Mouse (Mus musculus) lung, postnatal 0 days (tissue): ENCODE results near the gene Dpp6. TPM values are rescaled to one million over a fixed set of nuclear protein-coding genes. Genes with fewer than 3 reads are reported as not detected.

ENCODE experiments used
- ATAC-seq: fragments of 200-750 bp; cut with Nextera tagmentation; 2 replicates; pipeline ENCODE4 v1.8.0; 2017; ENCODE audit warnings: moderate library complexity
- DNase-seq: peaks from one replicate; pipeline ENCODE4 v3.0.0-alpha.2; 2016; ENCODE audit warnings: low spot score
- H3K27ac ChIP-seq: fragments of 300-500 bp; sonication (generic); 2 replicates; pipeline ENCODE4 v1.5.1; 2014; ENCODE audit warnings: antibody characterized with exemption, mild to moderate bottlenecking, low read length, mixed read lengths
- H3K27me3 ChIP-seq: fragments of 300-500 bp; sonication (generic); replicated peaks from 2 replicates; pipeline ENCODE4 v1.6.1; 2014; ENCODE audit warnings: low read length, mixed read lengths; ENCODE audit not compliant: insufficient read depth
- H3K36me3 ChIP-seq: fragments of 300-500 bp; sonication (generic); 2 replicates; pipeline ENCODE4 v1.6.1; 2014; ENCODE audit warnings: low read length, mixed read lengths; ENCODE audit not compliant: insufficient read depth
- H3K4me1 ChIP-seq: fragments of 300-500 bp; sonication (generic); 2 replicates; pipeline ENCODE4 v1.6.1; 2014; ENCODE audit warnings: antibody characterized with exemption, low read depth, low read length, mixed read lengths; ENCODE audit not compliant: insufficient read depth
- H3K4me2 ChIP-seq: fragments of 300-500 bp; sonication (generic); replicated peaks from 2 replicates; pipeline ENCODE4 v1.6.1; 2014; ENCODE audit warnings: low read depth, mild to moderate bottlenecking, low read length, moderate library complexity, mixed read lengths
- H3K4me3 ChIP-seq: fragments of 300-500 bp; sonication (generic); 2 replicates; pipeline ENCODE4 v1.5.1; 2014; ENCODE audit warnings: low read depth, low read length
- H3K9ac ChIP-seq: fragments of 300-500 bp; sonication (generic); replicated peaks from 2 replicates; pipeline ENCODE4 v1.6.1; 2014; ENCODE audit warnings: low read depth, mild to moderate bottlenecking
- H3K9me3 ChIP-seq: fragments of 300-500 bp; sonication (generic); 2 replicates; pipeline ENCODE4 v1.6.1; 2016; ENCODE audit warnings: low read length, mixed read lengths
- CTCF ChIP-seq: IDR thresholded peaks from 2 replicates; pipeline ENCODE4 v1.5.1; 2016; ENCODE audit warnings: antibody characterized with exemption, mild to moderate bottlenecking
- EP300 ChIP-seq: IDR thresholded peaks from 2 replicates; pipeline ENCODE4 v1.6.1; 2016; ENCODE audit warnings: antibody characterized with exemption, mild to moderate bottlenecking, control low read depth
- WGBS: fragments of 180-500 bp; shearing (Covaris S2); extraction: QIAGEN DNeasy Blood & Tissue Kit; methylation state at CpG from one replicate; pipeline ENCODE4 v1.1.7; 2014; 5-methylcytosine and 5-hydroxymethylcytosine counted together
- polyA plus RNA-seq: library from polyadenylated mRNA; unstranded; fragments of >200 nt; fragmentation: Nextera tagmentation; extraction: Ambion mirVana; gene quantifications from 2 replicates; pipeline ENCODE4 v1.2.1, GENCODE M21; 2015

Gene Dpp6
- polyA plus RNA-seq, 1 experiment from 2014 or later, result 0.05 TPM

DNA sequence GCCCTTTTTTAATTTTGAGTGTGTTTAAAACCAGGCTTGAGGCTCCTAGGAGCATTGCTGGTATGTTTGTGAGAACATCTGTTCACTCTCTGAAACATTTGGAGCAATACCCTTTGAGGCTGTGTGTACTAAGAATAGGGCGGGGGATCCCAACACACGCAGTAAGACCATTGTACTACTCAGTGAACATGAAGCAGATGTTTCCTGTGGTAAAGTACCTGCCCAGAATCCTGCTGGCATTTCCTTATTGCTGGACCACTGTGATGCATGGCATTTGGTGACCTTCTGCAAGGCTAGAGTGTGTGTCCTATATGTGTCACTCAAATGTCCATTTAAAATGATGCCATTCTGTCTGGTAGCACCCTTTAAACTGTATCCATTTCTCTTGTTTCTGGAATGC, 854.5 kb downstream of the Dpp6 start:
- Histone ChIP-seq H3K27ac (no peak overlapping the region), H3K4me1 (no peaks in the 10 kb centered on the region), H3K27me3 (no peaks in the 10 kb centered on the region), H3K4me2 (no peak overlapping the region), H3K9me3 (no peaks in the 10 kb centered on the region), H3K36me3 (no peaks in the 10 kb centered on the region), H3K4me3 (no peak overlapping the region), H3K9ac (no peak overlapping the region)
- DNase-seq (no peak), ATAC-seq (peak; percentile 47; the same call in 1 of the 2 replicates)
- WGBS, result 60% methylated on average over 2 of the region's 2 CpGs
- TF ChIP-seq EP300 (peak; percentile 63), CTCF (no peak)

DNA sequence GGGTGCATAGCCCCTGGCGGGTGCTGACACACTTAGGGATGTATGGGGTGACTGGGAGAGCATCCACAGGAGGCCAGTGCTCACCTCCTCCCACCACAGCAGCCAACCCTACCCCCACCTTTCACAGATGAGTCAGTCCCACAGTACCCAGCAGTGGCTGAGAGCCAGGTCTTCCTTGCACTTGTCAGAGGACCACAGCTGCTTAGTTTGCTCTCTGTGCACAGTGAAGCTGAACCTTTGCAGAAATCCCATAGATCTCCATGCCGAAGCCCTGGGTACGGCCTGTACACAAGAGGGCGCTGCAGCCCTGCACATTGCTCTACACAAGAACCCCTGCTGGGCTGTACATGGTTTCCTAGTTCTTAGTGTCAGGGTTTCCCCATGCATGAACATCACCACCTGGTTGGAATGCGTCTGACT, 860.3 kb downstream of the Dpp6 start:
- DNase-seq (no peak), ATAC-seq (no peak; the same call in 1 of the 2 replicates)
- 39% methylated on average over 5 of the region's 5 CpGs for WGBS
- Histone ChIP-seq H3K4me2 (no peak overlapping the region), H3K4me1 (no peaks in the 10 kb centered on the region), H3K9ac (no peak overlapping the region), H3K9me3 (no peaks in the 10 kb centered on the region), H3K27me3 (no peaks in the 10 kb centered on the region), H3K36me3 (no peaks in the 10 kb centered on the region), H3K27ac (no peak overlapping the region), H3K4me3 (no peak overlapping the region)
- TF ChIP-seq EP300 (no peak), CTCF (peak; percentile 59)

DNA sequence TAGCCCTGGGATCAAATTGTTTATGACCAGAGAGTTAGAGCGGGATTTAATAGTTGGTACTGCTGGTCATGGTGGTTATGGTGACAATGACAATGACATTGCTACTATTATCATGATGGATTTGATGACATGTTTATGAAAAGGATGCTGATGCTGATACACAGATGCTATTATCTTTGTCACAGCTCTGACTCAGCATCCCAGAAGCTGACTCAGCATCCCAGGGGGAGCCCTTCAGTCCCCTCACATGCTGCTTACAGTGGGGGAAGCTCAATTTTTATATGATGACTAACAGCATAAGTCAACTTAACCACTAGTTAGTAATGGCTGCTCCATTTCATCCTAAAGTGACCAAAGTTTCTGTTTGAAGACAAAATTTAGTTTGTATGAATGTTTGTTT, 862.1 kb downstream of the Dpp6 start:
- DNase-seq (no peak), ATAC-seq (no peak)
- H3K36me3 ChIP-seq, result no peaks in the 10 kb centered on the region
- no peak overlapping the region for H3K27ac ChIP-seq
- no peaks in the 10 kb centered on the region for H3K9me3 ChIP-seq
- WGBS, result 97% methylated on average over 1 of the region's 1 CpGs
- H3K4me2 ChIP-seq, result no peak overlapping the region
- no peaks in the 10 kb centered on the region for H3K27me3 ChIP-seq
- no peak overlapping the region for H3K4me3 ChIP-seq
- H3K4me1 ChIP-seq, result no peaks in the 10 kb centered on the region
- H3K9ac ChIP-seq, result no peak overlapping the region
- TF ChIP-seq EP300 (no peak), CTCF (no peak)

DNA sequence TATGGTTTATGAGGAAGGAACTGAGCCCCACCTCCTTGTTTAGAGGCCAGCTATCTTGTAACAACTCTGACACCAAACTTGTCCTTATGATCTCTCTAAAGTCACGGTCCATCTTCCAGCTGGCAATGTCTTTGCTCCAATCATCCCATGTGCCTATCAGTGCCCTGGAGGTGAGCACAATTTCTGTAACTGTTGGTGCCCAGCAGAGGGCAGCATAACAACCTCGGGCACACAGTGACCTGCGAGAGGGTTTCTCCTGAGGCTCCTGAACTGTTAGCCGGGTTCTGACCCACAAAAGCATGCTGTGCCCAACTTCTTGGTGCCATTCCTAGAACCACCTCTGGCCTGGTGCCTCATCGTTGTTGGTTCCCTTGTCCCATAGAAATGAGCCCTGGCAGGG, 863.5 kb downstream of the Dpp6 start:
- no peak overlapping the region for H3K4me3 ChIP-seq
- TF ChIP-seq EP300, result no peak
- TF ChIP-seq CTCF, result peak; percentile 72
- H3K4me2 ChIP-seq, result no peak overlapping the region
- WGBS, result 25% methylated on average over 5 of the region's 5 CpGs
- H3K36me3 ChIP-seq, result no peaks in the 10 kb centered on the region
- peak; percentile 17 for DNase-seq
- H3K27me3 ChIP-seq, result no peaks in the 10 kb centered on the region
- no peak overlapping the region for H3K27ac ChIP-seq
- ATAC-seq, result no peak
- H3K4me1 ChIP-seq, result no peaks in the 10 kb centered on the region
- no peak overlapping the region for H3K9ac ChIP-seq
- no peaks in the 10 kb centered on the region for H3K9me3 ChIP-seq

DNA sequence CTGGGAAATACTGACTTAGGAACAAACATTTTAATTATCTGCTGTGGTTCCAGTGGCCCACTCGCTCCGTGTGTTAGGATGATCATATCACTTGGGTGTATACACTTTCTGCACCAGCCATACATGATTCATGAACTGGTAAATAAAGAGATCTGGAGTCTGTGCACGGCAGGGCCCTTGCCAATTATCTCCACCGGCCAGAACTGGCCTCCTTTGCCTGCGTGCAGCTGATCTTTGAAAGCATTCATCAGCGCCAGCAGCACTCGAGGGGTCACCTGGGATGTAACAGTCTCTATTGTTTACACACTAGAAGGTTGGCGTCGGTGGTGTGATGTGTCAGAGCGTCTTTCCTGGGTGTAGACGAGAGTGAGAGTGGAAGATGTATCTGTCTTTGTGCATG, 868.2 kb downstream of the Dpp6 start:
- Histone ChIP-seq H3K36me3 (no peaks in the 10 kb centered on the region), H3K9ac (no peak overlapping the region), H3K9me3 (no peaks in the 10 kb centered on the region), H3K4me1 (no peaks in the 10 kb centered on the region), H3K4me2 (no peak overlapping the region), H3K27me3 (no peaks in the 10 kb centered on the region), H3K4me3 (no peak overlapping the region), H3K27ac (no peak overlapping the region)
- TF ChIP-seq EP300 (no peak), CTCF (no peak)
- ATAC-seq (no peak), DNase-seq (no peak)
- WGBS, result 38% methylated on average over 11 of the region's 11 CpGs

DNA sequence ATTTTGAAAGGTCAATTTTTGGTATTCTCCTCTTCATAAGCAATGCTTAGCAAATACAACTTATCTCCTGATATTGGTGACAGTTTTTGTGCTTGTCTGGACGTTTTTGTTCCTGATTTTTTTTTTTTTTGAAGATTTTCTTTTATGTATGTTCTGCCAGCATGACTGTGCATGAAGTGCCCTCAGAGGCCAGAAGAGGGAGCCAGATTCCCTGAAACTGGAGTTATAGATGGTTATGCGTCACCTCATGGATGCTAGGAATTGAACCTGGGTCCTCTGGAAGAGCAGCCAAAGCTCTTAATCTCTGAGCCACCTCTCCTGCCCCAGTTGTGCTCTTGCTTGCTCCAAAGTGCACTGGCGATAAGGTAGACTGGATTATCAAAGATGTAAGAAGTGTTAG, 868.9 kb downstream of the Dpp6 start:
- Histone ChIP-seq H3K4me1 (no peaks in the 10 kb centered on the region), H3K27ac (no peak overlapping the region), H3K27me3 (no peaks in the 10 kb centered on the region), H3K9ac (no peak overlapping the region), H3K4me2 (no peak overlapping the region), H3K9me3 (no peaks in the 10 kb centered on the region), H3K36me3 (no peaks in the 10 kb centered on the region), H3K4me3 (no peak overlapping the region)
- WGBS, result 65% methylated on average over 3 of the region's 3 CpGs
- ATAC-seq (no peak), DNase-seq (no peak)
- TF ChIP-seq CTCF, result no peak
- no peak for TF ChIP-seq EP300

DNA sequence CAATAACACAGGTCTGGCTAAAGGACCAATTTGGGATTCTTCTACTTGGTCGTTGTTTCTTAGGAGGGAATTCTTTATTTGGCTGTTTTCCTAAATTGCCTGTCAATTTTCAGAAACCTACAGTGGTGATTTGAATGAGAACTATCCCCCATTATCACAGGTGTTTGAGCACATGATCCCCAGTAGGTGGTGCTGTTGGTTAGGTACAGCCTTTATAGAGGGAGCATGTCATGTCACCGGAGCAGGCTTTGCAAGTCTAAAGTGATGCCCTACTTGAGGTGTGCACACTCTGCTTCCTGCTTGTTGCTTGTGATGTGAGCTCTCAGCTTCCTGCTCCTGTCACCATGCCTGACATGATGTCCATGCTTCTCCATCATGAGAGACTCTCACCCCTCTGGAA, 870.3 kb downstream of the Dpp6 start:
- Histone ChIP-seq H3K36me3 (no peaks in the 10 kb centered on the region), H3K4me2 (no peak overlapping the region), H3K4me1 (no peaks in the 10 kb centered on the region), H3K27ac (no peak overlapping the region), H3K9ac (no peak overlapping the region), H3K4me3 (no peak overlapping the region), H3K9me3 (no peaks in the 10 kb centered on the region), H3K27me3 (no peaks in the 10 kb centered on the region)
- ATAC-seq (no peak), DNase-seq (no peak)
- WGBS, result 78% methylated on average over 2 of the region's 2 CpGs
- TF ChIP-seq CTCF, result peak; percentile 45
- no peak for TF ChIP-seq EP300
